Mouse (Mus musculus) urinary bladder, postnatal 36 days (tissue): ENCODE data around the gene Ptch2.

Source experiments
- DNase-seq, 2 experiments: peaks; one replicate each; pipeline ENCODE4 v3.0.0; 2022; ENCODE audit warnings: low spot score in 2 of 2, mixed read lengths in 1 of 2

The Ptch2 gene

DNA sequence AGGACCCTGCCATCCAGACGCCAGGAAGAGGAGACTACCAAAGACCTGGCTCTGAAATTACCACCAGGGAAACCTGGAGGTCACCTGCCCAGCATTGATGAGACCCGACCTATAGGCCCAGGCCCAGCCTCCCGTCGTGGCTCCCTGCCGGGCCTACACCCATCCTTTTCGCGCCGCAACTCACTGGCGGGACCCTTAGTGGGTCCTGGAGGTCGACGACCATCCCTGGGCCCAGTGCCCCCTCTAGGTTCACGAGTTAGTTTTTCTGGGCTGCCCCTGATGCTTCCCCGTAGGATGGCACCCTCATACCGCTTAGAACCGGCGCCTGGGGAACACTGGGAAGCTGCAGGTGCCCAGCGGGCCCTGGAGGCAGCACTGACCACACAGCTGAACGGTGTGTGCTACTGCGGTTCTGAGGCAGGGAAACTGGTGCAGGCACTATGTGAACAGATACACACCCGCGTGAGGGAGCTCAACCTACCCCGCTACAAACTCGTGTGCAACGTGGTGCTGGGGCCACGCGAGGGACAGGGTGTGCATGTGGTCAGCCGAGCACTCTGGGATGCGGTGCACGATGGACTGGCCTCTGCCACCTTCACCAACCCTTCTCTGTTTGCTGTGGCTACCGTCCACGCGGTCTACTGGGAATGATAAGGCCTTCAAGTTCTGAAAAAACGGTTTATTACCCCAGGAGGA, 32.3 kb downstream of the Ptch2 start:
- DNase-seq = no peak

DNA sequence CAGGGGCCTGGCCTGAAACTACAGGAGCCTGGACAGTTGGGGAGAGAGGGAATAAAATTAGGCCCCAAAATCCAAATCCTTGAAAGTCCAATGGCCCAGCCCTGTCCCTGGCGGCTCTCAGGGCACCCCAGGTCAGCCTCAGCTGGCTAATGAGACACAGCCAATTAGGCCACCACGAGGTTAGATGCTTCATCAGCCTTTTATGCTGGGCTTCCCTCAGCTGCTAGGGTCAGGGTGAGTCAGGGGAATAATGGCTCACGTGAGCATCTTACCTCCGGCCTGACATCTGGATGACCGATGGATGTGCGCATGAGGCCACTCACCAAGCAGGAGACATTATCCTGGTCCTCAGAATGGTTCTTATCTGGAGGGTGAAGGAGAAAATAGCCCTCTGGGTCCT, 34.9 kb downstream of the Ptch2 start:
- DNase-seq = no peak

DNA sequence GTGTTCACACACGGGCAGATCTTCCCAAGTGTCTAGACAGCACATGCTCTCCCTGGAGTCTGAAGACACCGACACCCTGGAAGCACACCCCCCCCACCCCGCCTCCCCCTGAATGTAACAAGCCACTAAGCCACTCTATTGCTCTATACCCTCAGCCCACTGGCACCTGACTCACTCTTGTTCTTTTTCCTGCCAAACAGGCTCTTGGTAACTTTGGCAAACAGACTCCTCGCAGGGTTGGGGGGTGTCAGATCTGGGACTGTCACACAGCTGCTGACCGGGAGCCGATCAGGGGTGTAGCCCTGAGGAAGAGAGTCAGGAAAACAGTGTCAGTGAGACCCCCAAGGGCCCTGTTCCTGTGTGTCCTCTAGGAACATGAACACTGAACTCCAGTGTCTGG, 35.3 kb downstream of the Ptch2 start:
- no peak for DNase-seq

DNA sequence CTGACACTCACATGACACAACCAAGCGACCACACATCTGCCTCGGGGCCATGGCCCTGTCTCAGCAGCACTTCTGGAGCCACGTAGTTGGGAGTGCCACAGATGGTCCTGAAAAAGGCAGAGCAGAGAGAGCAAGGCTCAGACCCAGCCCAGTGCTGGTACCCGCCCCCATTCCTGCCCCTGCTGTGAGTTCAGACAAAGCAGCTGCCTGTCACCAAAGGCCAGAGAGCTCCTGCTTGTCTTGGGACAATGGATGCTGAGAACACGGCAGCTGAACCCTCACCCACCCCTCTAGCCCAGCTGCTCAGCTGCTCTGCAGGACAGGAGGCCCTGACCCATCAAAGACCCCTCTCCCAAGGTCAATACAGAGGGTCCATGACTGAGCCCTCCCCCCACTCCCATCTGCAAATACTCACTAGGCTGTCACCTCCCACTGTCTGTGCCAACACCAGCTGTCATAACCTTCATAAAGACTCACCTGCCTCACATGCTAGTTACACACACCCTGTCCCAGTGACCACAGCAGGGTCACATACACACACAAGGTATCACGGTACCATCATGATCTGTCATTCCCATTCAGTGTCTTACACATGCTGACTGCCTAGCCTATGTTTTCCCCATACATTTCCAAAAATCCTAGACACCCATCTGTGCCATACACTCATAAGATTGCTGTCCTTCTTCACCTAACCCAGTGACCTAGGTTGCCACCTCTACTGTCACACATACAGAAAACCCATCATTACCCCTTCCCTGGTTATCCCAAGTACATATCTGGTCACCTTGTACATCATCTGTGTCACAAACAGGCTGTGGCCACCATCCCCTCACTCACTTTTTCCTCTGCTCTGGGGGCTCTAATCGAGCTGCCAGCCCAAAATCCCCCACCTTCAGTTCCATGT, 36.3 kb downstream of the Ptch2 start:
- DNase-seq = no peak

DNA sequence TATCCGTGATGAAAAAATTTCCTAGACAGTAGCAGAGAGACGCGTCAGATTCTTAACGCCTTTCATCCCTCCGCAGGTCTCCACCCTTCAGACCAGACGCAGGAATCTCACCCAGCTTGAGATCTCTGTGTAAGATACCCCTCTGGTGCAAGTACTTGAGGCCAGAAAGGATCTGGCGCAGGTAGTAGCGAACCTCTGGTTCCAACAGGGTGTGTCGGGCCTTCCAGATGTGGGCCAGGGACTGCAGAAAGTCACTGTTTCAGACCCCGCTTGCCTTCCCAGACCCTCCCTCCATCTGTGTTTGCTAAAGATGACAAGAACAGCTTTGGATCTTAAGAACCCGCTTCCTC, 36.9 kb downstream of the Ptch2 start:
- DNase-seq = no peak

DNA sequence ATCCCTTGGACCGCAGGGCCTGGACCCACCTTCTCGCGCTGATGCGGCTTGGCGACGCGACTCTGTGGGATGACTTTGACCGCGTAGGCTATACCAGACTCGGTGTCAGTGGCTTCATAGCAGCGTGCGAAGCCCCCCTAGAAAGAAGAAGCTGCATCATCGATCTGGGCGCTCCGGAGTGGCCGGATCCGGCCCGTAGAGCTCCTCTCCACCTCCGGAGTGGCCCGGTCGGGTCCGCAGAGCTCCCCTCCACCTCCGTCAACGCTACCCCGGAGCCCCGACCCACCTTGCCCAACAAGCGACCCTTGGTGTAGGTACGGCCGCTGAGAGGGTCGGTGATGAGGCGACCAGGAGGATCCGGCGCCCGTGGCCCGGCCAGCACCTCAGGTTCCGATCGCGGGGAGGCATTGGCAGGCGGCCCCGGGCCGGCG, 37.5 kb downstream of the Ptch2 start:
- no peak for DNase-seq

DNA sequence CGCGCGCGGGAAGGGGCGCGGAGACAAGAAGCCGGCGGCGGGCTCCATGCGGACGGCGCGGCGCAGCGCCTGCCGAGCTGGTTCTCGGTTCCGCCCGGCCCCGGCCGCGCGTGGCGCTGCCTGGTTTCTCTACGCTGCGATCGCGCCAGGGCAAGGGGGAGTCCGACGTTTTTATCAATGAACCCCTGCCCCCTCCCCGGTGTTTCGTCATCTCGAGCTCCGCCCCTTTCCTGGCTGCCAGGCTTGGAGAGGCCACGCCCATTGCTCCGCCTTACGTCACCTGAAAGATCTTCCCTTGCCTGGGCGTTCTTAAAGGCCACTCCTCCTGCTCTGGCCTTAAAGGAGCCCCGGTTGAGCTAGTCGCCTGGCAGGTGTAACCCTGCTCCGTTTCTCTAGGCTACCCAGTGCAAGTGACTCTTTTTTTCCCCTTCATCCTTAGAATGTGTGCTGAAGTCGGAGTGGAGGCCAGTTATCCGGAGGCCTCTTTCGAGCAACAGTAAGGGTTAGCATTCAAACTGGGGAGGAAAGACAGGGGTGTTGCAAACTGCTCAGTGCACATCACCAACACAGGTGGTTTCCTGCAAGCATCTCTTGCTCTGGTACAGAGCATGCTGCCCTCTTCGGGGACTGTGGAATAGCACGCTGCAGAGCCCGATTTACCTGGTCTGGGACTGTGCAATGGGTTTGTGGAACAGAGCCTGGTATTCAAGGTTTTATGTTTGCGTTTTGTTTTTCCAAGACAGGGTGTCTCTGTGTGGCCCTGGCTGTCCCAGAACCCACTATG, 38.1 kb downstream of the Ptch2 start, which contains the start of gene Plk3:
Plk3 (minus strand) TSS at position 147 of the 784 bp plus-strand sequence.
- peak; percentile 97 to 99 for DNase-seq

DNA sequence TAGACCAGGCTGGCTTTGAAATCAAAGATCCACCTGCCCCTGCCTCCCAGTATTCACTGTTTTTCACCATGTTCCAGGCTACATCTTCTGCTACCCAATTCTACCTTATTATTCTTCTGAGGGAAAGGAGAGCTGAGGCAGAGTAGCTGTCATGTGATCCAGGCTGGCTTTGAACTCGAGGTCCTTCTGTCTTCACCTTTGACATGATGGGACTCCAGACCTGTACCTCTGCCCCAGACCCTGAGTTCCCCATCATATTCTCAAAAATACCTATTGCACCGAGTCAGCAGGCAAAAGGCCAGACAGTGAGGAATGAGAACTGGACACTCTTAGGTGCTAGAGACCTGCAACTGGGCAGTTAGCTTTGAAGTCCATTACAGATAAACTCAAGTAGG, 38.7 kb downstream of the Ptch2 start:
- no peak for DNase-seq

DNA sequence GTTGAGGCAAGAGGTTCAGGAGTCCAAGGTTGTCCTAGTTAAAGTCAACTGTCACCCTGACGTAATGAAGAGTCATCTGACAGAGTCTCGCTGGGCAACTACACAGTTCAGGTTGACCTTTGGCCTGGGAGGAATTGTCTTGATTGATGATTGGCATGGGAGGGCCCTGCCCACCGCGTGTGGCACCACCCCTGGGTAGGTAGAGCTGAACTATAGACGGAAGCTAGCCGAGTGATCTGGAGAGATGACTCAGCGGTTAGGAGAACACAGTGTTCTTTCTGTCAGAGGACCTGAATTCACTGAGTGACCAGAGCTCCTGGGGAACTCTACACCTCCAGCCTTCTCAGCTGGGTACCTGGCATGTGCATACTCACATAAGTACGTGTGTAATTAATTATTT, 40.2 kb downstream of the Ptch2 start:
- DNase-seq = peak in 1 of 2 experiments; percentile 78

DNA sequence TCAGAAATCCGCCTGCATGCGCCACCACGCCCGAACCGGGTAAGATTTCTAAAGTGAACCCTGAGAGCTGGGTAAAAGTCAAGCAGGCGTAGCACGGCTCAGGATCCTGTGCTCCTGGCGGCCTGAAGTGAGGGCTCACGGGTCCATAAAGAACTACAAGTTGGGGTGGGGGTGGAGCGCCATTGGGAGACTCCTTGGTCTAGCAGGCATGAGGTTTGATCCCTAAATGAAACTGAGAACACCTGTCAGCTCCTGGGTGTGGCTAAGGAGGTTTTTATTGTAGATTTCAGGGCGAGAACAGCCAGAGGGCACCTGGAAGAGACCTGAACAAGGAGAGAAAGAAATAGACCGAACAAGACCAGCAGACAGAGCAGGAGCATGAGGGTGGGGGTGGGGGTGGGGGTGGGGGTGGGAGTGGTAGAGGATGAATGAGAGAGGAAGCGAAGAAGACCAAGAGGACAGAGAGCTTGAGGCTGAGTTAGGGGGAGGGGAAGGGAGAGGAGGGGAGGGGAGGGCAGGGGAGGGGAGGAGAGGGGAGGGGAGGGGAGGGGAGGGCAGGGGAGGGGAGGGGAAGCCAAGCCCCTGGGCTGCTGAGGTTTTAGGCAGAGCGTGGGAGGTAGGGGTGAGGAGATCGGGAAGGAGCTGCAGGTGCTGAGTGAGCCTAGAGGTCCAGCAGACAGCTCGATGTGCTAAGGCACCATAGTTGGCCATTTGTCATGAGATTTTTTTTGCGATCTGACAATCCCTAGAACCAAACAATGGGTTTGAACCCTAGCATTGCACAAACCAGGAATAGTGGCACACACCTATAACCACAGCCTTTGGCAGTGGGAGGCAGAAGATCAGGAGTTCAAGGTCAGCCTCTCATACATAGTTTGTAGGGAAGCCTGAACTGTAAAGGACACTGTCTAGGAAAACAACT, 42.7 kb downstream of the Ptch2 start:
- no peak for DNase-seq

DNA sequence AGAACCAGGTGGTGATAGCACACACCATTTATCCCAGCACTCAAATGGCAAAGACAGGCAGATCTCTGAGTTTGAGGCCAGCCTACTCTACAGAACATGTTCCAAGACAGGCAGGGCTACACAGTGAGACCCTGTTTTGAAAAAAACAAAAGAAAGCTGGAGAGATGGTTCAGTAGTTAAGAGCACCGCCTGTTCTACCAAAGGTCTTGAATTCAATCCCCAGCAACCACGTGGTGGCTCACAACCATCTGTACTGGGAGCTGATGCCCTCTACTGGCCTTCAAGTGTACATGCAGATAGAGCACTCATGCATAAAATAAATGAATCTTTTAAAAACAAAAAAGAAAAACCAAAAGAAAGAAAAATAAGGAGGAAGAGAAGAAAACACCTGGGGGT, 43.3 kb downstream of the Ptch2 start:
- no peak for DNase-seq

DNA sequence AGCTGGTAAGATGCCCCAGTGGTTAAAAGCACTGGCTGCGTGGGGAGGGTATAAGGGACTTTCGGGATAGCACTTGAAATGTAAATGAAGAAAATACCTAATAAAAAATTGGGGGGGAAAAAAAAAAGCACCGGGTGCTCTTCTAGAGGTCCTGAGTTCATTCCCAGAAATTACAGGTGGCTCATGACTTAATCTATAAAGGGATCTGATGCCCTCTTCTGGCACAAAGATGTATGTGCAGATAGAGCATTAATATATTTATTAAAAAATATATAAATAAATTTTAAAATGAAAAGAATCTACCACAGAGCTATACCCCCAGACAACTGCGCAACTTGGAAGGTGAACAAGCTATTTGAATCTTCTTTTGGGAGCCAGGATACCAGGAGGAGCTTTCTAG, 44.7 kb downstream of the Ptch2 start:
- DNase-seq = no peak

DNA sequence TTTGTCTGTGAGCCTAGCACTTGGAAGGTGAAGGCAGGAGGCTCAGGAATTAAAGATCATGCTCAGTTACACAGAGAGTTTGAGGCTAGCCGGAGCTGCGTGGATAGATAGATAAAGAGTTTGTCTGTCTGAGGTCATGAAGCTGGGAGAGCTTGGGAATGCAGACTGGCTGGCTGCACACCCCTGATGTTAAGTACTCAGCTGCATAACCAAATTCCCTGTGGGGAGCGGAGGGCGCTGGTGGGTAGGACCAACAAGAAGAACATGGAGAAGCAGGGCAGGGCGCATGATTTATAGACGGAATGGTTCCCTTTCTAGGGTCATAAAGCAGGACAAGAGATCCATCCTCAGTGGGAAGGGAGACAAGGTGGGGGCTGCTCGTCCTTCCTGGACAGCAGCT, 47.1 kb downstream of the Ptch2 start:
- no peak for DNase-seq

DNA sequence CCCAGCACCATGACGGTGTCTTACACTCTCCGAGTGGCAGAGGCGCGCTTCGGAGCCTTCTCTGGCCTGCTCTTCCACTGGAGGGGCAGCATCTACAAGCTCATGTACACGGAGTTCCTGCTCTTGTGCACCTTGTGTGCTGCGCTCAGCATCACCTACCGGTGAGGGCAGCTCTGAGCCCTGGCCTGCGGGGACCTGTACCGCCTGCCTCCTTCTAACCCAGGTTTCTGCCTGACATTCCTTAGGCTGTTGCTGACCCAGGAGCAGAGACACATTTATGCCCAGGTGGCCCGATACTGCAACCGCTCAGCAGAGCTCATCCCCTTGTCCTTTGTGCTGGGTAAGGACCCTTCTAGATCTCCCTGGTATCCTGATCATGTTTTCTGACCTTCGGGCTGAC, 49.4 kb downstream of the Ptch2 start:
- DNase-seq = no peak

DNA sequence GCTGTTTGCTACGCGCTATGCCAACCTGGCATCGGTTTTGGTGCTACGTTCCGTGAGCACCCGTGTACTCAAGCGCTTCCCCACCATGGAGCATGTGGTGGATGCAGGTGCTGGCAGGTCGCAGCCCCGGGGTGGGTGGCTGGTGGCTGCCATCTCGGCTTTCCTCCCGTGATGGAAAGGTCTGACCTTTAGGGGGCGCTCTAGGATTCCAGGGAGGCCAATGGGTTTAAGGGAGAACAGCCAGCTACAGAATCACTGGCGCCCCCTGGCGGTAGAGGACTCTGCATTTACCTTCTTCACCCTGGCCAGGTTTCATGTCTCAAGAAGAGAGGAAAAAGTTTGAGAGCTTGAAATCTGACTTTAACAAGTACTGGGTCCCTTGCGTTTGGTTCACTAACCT, 50.3 kb downstream of the Ptch2 start:
- peak; percentile 80 to 85 for DNase-seq

DNA sequence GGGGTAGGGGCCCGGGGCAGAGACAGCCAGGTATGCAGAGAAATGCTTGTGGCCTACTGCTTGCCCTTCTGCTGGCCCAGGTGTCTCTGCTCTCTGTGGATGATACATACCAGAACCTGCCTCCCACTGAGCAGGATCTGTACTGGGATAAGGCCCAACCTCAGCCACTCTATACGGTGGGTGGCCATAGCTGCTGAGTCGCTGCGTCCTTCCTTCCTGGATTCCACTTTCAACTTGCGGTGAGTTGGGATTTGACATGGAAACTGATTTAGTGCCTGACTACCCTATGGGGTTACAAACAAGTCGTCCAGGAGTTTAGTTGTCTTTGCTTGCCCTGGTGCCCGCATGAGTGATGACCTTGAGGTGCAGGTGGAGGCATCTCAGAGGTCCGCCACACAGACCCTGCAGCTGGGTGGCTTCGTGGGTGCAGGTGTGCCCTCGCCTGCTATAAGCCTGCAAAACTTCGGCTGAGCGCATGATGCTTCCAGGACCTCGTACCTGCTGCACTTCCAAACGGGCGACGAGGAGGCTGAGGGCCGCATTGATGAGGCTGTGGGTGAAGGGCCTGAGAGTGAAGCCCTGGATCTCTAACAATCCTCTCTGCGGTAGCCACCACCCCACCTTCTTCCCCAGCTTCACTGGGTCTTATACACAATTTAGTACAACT, 52.3 kb downstream of the Ptch2 start:
- no peak for DNase-seq

DNA sequence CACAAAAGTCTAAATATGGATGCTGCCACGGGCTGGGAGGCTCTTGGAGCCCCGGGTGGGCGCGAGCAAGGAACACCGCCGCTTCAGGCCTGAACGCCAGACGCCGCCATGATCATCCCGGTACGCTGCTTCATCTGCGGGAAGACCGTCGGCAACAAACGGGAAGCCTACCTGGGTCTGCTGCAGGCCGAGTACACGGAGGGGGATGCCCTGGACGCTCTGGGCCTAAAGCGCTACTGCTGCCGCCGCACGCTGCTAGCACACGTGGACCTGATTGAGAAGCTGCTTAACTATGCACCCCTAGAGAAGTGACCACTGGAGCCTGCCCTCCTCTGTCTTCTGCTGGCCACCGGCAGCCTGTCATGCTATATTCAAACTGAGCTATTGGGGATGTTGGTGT, 52.9 kb downstream of the Ptch2 start:
- DNase-seq = no peak

DNA sequence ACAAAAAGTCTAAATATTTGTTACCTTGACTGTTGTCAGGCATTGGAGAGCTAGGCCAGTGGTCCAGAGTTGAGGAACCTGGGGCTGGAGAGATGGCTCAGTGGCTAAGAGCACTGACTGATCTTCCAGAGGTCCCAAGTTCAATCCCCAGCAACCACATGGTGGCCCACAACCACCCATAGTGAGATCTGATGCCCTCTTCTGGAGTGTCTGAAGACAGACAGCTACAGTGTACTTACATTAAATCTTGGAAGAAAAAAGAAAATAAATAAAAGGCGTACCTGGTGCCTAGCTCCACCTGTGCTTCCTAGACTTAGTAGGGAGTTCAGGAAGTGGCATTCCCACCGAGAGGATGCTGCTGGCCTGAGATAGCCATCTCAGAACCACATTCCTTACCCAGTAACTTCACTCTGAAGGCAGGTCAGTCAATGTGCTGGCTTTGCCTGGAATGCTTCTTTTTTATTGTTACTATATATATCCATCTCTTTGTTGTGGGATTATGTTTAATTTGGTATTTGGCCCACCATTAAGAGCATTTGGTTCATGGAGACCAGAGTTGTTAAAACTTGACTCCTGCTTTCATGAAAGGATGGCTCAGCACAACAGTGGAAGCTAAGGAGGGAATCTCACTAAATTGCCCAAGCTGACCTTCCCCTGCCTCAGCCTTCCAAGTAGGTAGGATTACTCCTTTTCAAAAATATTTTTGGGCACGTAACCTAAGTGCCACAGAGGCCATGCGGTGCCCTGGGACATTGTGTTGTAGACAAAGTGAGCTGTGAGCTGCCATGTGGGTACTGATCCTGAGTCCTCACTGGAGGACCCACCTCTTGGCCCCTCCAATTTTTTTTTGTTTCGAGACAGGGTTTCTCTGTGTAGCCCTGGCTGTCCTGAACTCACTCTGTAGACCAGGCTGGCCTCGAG, 53.7 kb downstream of the Ptch2 start:
- DNase-seq = no peak

DNA sequence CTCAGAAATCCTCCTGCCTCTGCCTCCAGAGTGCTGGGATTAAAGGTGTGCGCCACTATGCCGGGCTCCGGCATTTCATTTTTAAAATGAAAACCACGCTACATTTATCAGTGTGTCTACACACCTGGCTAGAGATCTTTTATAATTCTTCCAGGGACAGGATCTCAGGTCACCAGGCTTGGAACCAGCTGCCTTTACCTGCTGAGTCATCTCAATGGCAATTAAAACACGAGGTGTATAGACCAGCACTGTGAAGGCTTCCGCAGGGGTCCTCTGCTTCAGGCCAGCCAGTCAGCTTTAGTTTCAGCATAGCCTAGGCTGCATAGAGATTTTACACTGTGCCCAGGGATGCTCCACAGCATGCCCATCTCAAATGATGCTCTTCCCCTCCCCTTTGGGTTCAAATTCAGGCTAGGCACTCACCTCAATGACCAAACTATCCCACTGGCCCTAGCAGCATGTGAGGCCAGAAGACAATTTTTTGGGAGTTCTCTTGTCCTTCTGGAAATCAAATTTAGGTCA, 54.4 kb downstream of the Ptch2 start:
- no peak for DNase-seq
